Mouse (Mus musculus): ENCODE measurements at regions not wholly inside any gene's neighbourhood (a gene's known extent, or its start where the extent isn't known, plus 50 kb on each side); places are given as distances from the start of the nearest gene placed in this dataset.

- H3K9ac ChIP-seq (ENCODE audit: low read depth, low read length): no peak overlapping the region
- WGBS: 71% methylated on average over 30 of the region's 30 CpGs
- no peaks in the 10 kb centered on the region for H3K79me2 ChIP-seq (replicated peaks; ENCODE audit: control insufficient read depth, insufficient read depth, low read length)
- no peak for DNase-seq
- H3K36me3 ChIP-seq (ENCODE audit: control insufficient read depth, insufficient read depth, low read length): no peaks in the 10 kb centered on the region
- TF ChIP-seq CTCF (IDR thresholded peaks at IDR 0.05) (no peak), EP300 (IDR thresholded peaks at IDR 0.05; ENCODE audit: insufficient read depth, low read depth, low read length) (no peak), POLR2A (IDR thresholded peaks at IDR 0.05; ENCODE audit: insufficient read depth, low read depth, low read length) (no peak)
- H3K27me3 ChIP-seq (ENCODE audit: control insufficient read depth, insufficient read depth, low read length): no peaks in the 10 kb centered on the region
- H3K27ac ChIP-seq: no peak overlapping the region
- H3K4me1 ChIP-seq (ENCODE audit: control insufficient read depth, insufficient read depth, low read length): peaks cover 2% of the 10 kb centered on the region
- intact Hi-C loops (cut with DNase I): no loop called here
- no peak overlapping the region for H3K4me3 ChIP-seq
Observed at GRCm38 (mm10) chr2:166305044-166306002, 149.9 kb upstream of the Sulf2 start.

GRCm38 (mm10) chr2:166303854-166304253 lies 148.4 kb upstream of the Sulf2 start:
- no peak for DNase-seq
- Histone ChIP-seq H3K27me3 (ENCODE audit: control insufficient read depth, insufficient read depth, low read length) (no peaks in the 10 kb centered on the region), H3K79me2 (replicated peaks; ENCODE audit: control insufficient read depth, insufficient read depth, low read length) (no peaks in the 10 kb centered on the region), H3K9ac (ENCODE audit: low read depth, low read length) (no peak overlapping the region), H3K4me3 (no peak overlapping the region), H3K27ac (no peak overlapping the region), H3K36me3 (ENCODE audit: control insufficient read depth, insufficient read depth, low read length) (no peaks in the 10 kb centered on the region), H3K4me1 (ENCODE audit: control insufficient read depth, insufficient read depth, low read length) (peaks cover 2% of the 10 kb centered on the region)
- WGBS: 77% methylated on average over 2 of the region's 2 CpGs
- TF ChIP-seq EP300 (IDR thresholded peaks at IDR 0.05; ENCODE audit: insufficient read depth, low read depth, low read length): no peak
- no peak for TF ChIP-seq POLR2A (IDR thresholded peaks at IDR 0.05; ENCODE audit: insufficient read depth, low read depth, low read length)
- TF ChIP-seq CTCF (IDR thresholded peaks at IDR 0.05): no peak
- intact Hi-C loops (cut with DNase I): no loop called here

GRCm38 (mm10) chr2:166301161-166301560 lies 145.7 kb upstream of the Sulf2 start:
- no peak overlapping the region for H3K27ac ChIP-seq
- H3K4me3 ChIP-seq: no peak overlapping the region
- no peak overlapping the region for H3K9ac ChIP-seq (ENCODE audit: low read depth, low read length)
- H3K4me1 ChIP-seq (ENCODE audit: control insufficient read depth, insufficient read depth, low read length): peaks cover 2% of the 10 kb centered on the region
- WGBS: 21% methylated on average over 9 of the region's 9 CpGs
- TF ChIP-seq POLR2A (IDR thresholded peaks at IDR 0.05; ENCODE audit: insufficient read depth, low read depth, low read length) (no peak), CTCF (IDR thresholded peaks at IDR 0.05) (peak; percentile 42), EP300 (IDR thresholded peaks at IDR 0.05; ENCODE audit: insufficient read depth, low read depth, low read length) (no peak)
- DNase-seq: peak; percentile 57 to 77
- no peaks in the 10 kb centered on the region for H3K27me3 ChIP-seq (ENCODE audit: control insufficient read depth, insufficient read depth, low read length)
- H3K36me3 ChIP-seq (ENCODE audit: control insufficient read depth, insufficient read depth, low read length): no peaks in the 10 kb centered on the region
- no peaks in the 10 kb centered on the region for H3K79me2 ChIP-seq (replicated peaks; ENCODE audit: control insufficient read depth, insufficient read depth, low read length)
- intact Hi-C loops (cut with DNase I): no loop called here

GRCm38 (mm10) chr2:166294672-166295071 lies 139.2 kb upstream of the Sulf2 start:
- H3K27me3 ChIP-seq (ENCODE audit: control insufficient read depth, insufficient read depth, low read length): no peaks in the 10 kb centered on the region
- no peaks in the 10 kb centered on the region for H3K36me3 ChIP-seq (ENCODE audit: control insufficient read depth, insufficient read depth, low read length)
- no peaks in the 10 kb centered on the region for H3K79me2 ChIP-seq (replicated peaks; ENCODE audit: control insufficient read depth, insufficient read depth, low read length)
- H3K4me3 ChIP-seq: no peak overlapping the region
- no peak overlapping the region for H3K27ac ChIP-seq
- no peak overlapping the region for H3K9ac ChIP-seq (ENCODE audit: low read depth, low read length)
- peaks cover 5% of the 10 kb centered on the region for H3K4me1 ChIP-seq (ENCODE audit: control insufficient read depth, insufficient read depth, low read length)
- no peak for TF ChIP-seq CTCF (IDR thresholded peaks at IDR 0.05)
- TF ChIP-seq POLR2A (IDR thresholded peaks at IDR 0.05; ENCODE audit: insufficient read depth, low read depth, low read length): no peak
- TF ChIP-seq EP300 (IDR thresholded peaks at IDR 0.05; ENCODE audit: insufficient read depth, low read depth, low read length): no peak
- whole genome bisulfite sequencing: 71% methylated on average over 10 of the region's 10 CpGs
- DNase-seq: no peak
- intact Hi-C loops (cut with DNase I): no loop called here

- no peak for DNase-seq
- Histone ChIP-seq H3K4me3 (no peak overlapping the region), H3K79me2 (replicated peaks; ENCODE audit: control insufficient read depth, insufficient read depth, low read length) (no peaks in the 10 kb centered on the region), H3K4me1 (ENCODE audit: control insufficient read depth, insufficient read depth, low read length) (peaks cover 5% of the 10 kb centered on the region), H3K36me3 (ENCODE audit: control insufficient read depth, insufficient read depth, low read length) (no peaks in the 10 kb centered on the region), H3K9ac (ENCODE audit: low read depth, low read length) (no peak overlapping the region), H3K27me3 (ENCODE audit: control insufficient read depth, insufficient read depth, low read length) (no peaks in the 10 kb centered on the region), H3K27ac (no peak overlapping the region)
- intact Hi-C loops (cut with DNase I): no loop called here
- no peak for TF ChIP-seq EP300 (IDR thresholded peaks at IDR 0.05; ENCODE audit: insufficient read depth, low read depth, low read length)
- no peak for TF ChIP-seq CTCF (IDR thresholded peaks at IDR 0.05)
- no peak for TF ChIP-seq POLR2A (IDR thresholded peaks at IDR 0.05; ENCODE audit: insufficient read depth, low read depth, low read length)
- 65% methylated on average over 6 of the region's 6 CpGs for WGBS
Observed at GRCm38 (mm10) chr2:166292987-166293386, 137.5 kb upstream of the Sulf2 start.

GRCm38 (mm10) chr2:166291266-166291665 lies 135.8 kb upstream of the Sulf2 start:
- no peak for TF ChIP-seq CTCF (IDR thresholded peaks at IDR 0.05)
- no peak for TF ChIP-seq EP300 (IDR thresholded peaks at IDR 0.05; ENCODE audit: insufficient read depth, low read depth, low read length)
- TF ChIP-seq POLR2A (IDR thresholded peaks at IDR 0.05; ENCODE audit: insufficient read depth, low read depth, low read length): no peak
- intact Hi-C loops (cut with DNase I): no loop called here
- Histone ChIP-seq H3K79me2 (replicated peaks; ENCODE audit: control insufficient read depth, insufficient read depth, low read length) (no peaks in the 10 kb centered on the region), H3K27me3 (ENCODE audit: control insufficient read depth, insufficient read depth, low read length) (no peaks in the 10 kb centered on the region), H3K9ac (ENCODE audit: low read depth, low read length) (no peak overlapping the region), H3K4me1 (ENCODE audit: control insufficient read depth, insufficient read depth, low read length) (peaks cover 5% of the 10 kb centered on the region), H3K36me3 (ENCODE audit: control insufficient read depth, insufficient read depth, low read length) (no peaks in the 10 kb centered on the region), H3K4me3 (no peak overlapping the region), H3K27ac (no peak overlapping the region)
- peak in 1 of 2 experiments; percentile 10 for DNase-seq
- WGBS: 30% methylated on average over 6 of the region's 6 CpGs

Measured in heart, adult 2 months (tissue).